Mouse (Mus musculus): Measurements from ENCODE around the gene Drd4.
A peak's percentile ranks its signal among the peaks of the same experiment; 100 is the strongest.

The Drd4 gene

GRCm38 (mm10) chr7:141337716-141338416 lies 46.1 kb downstream of the Drd4 start:
- DNase-seq: no peak

GRCm38 (mm10) chr7:141338576-141339131 lies 46.8 kb downstream of the Drd4 start, which contains the start of gene Eps8l2:
Gene Eps8l2, plus strand, starts transcription at chr7:141338880.
- peak; percentile 24 to 41 for DNase-seq

- DNase-seq: no peak
Measured at GRCm38 (mm10) chr7:141339215-141339920, 47.6 kb downstream of the Drd4 start.

- DNase-seq: no peak
Measured at GRCm38 (mm10) chr7:141340023-141340422, 48.2 kb downstream of the Drd4 start.

- DNase-seq: no peak
Measured at GRCm38 (mm10) chr7:141340476-141340875, 48.7 kb downstream of the Drd4 start.

GRCm38 (mm10) chr7:141341689-141342226 lies 50.0 kb downstream of the Drd4 start:
- DNase-seq: no peak

GRCm38 (mm10) chr7:141343230-141343629 lies 51.4 kb downstream of the Drd4 start:
- no peak for DNase-seq

- no peak for DNase-seq
Measured at GRCm38 (mm10) chr7:141343696-141344095, 51.9 kb downstream of the Drd4 start.

GRCm38 (mm10) chr7:141344787-141345186 lies 53.0 kb downstream of the Drd4 start:
- DNase-seq: no peak

Data from thymus, postnatal 36 days (tissue).